In genomic region chr10:40516421-40516820, GRCm38 (mm10) we compare ENCODE assay signal across 15 mouse cellular contexts. TPM values are rescaled to one million over a fixed set of nuclear protein-coding genes. Genes with fewer than 3 reads are reported as not detected.
DNase-seq lines count a peak whose midpoint lies in the region; ATAC-seq and TF ChIP-seq lines count a peak whose summit lies in the region.
"Had no signal": no experiment of that assay in that cellular context is flagged by ENCODE, and none has a peak within 500 bp of the region (broad histone marks: within the 10 kb centered on the region; RNA-seq: fewer than 3 reads in every experiment).

No protein-coding gene starts in this region.

- H3K27ac ChIP-seq in hindbrain, embryonic 10.5 days = peak overlapping the region; percentile 64
- no peak overlapping the region for H3K27ac ChIP-seq in hindbrain, embryonic 14.5 days
- no peak overlapping the region for H3K27ac ChIP-seq in midbrain, postnatal 0 days (ENCODE audit: low read depth, low read length)
- no peak overlapping the region for H3K27ac ChIP-seq in midbrain, embryonic 15.5 days
- H3K27ac ChIP-seq: intestine, embryonic 15.5 days; macrophage had no signal

- no peak for ATAC-seq in hindbrain, embryonic 14.5 days (ENCODE audit: low FRiP score)
- peak; percentile 65; the same call in 1 of the 2 replicates for ATAC-seq in midbrain, postnatal 0 days (ENCODE audit: low FRiP score)
- no peak; the same call in 1 of the 2 replicates for ATAC-seq in midbrain, embryonic 15.5 days (replicated peaks)
- 0 out of 2 replicates have a peak, but pooled peaks have one; percentile 27 for ATAC-seq in common myeloid progenitor, adult 5-6 weeks (replicated peaks; ENCODE audit: low read depth, poor library complexity, severe bottlenecking)
- ATAC-seq: intestine, embryonic 15.5 days had no signal

- TF ChIP-seq CTCF in midbrain, postnatal 0 days (IDR thresholded peaks at IDR 0.05) = no peak

- peaks cover 3% of the 10 kb centered on the region; the same call in 1 of the 2 replicates for H3K9me3 ChIP-seq in hindbrain, embryonic 10.5 days
- H3K9me3 ChIP-seq in hindbrain, embryonic 14.5 days (ENCODE audit: control insufficient read depth, low read length) = no peaks in the 10 kb centered on the region
- no peaks in the 10 kb centered on the region for H3K9me3 ChIP-seq in midbrain, postnatal 0 days (ENCODE audit: low read length)
- H3K9me3 ChIP-seq in midbrain, embryonic 15.5 days = no peaks in the 10 kb centered on the region
- H3K9me3 ChIP-seq: intestine, embryonic 15.5 days had no signal

- DNase-seq in hindbrain, embryonic 10.5 days (ENCODE audit: low spot score) = no peak
- no peak for DNase-seq in hindbrain, embryonic 14.5 days (ENCODE audit: low spot score)
- DNase-seq in midbrain, postnatal 0 days (ENCODE audit: low spot score) = peak; percentile 53
- DNase-seq in layer of hippocampus, adult 9-11 months = peak; percentile 89
- no peak for DNase-seq in urinary bladder, postnatal 25 days (ENCODE audit: low spot score)
- DNase-seq: gastrocnemius, postnatal 14 days; thymus, adult 2 months had no signal

- no peak overlapping the region for H3K4me3 ChIP-seq in hindbrain, embryonic 10.5 days
- no peak overlapping the region for H3K4me3 ChIP-seq in hindbrain, embryonic 14.5 days (replicated peaks; ENCODE audit: low read length)
- no peak overlapping the region for H3K4me3 ChIP-seq in midbrain, postnatal 0 days (ENCODE audit: low read depth, low read length)
- H3K4me3 ChIP-seq in midbrain, embryonic 15.5 days = no peak overlapping the region
- H3K4me3 ChIP-seq: intestine, embryonic 15.5 days had no signal

- no peaks in the 10 kb centered on the region for H3K36me3 ChIP-seq in hindbrain, embryonic 10.5 days
- no peaks in the 10 kb centered on the region for H3K36me3 ChIP-seq in hindbrain, embryonic 14.5 days (replicated peaks; ENCODE audit: control insufficient read depth, insufficient read depth)
- H3K36me3 ChIP-seq in midbrain, postnatal 0 days (ENCODE audit: insufficient read depth, low read length) = no peaks in the 10 kb centered on the region
- no peaks in the 10 kb centered on the region for H3K36me3 ChIP-seq in midbrain, embryonic 15.5 days (replicated peaks)
- H3K36me3 ChIP-seq: intestine, embryonic 15.5 days had no signal

- WGBS in hindbrain, embryonic 10.5 days = 34% methylated on average over 4 of the region's 4 CpGs
- 31% methylated on average over 4 of the region's 4 CpGs for WGBS in hindbrain, embryonic 14.5 days
- WGBS in midbrain, postnatal 0 days = 24% methylated on average over 4 of the region's 4 CpGs
- WGBS in midbrain, embryonic 15.5 days = 26% methylated on average over 4 of the region's 4 CpGs

- no peak overlapping the region for H3K4me2 ChIP-seq in hindbrain, embryonic 14.5 days (replicated peaks)
- H3K4me2 ChIP-seq in midbrain, postnatal 0 days (ENCODE audit: low read depth, low read length, poor library complexity, severe bottlenecking) = no peak overlapping the region
- no peak overlapping the region for H3K4me2 ChIP-seq in midbrain, embryonic 15.5 days
- H3K4me2 ChIP-seq: intestine, embryonic 15.5 days; liver, embryonic 11.5 days had no signal

- peaks cover 47% of the 10 kb centered on the region for H3K4me1 ChIP-seq in hindbrain, embryonic 10.5 days (replicated peaks)
- H3K4me1 ChIP-seq in hindbrain, embryonic 14.5 days (replicated peaks; ENCODE audit: control insufficient read depth, insufficient read depth, low read length) = peaks cover 3% of the 10 kb centered on the region
- peaks cover 2% of the 10 kb centered on the region for H3K4me1 ChIP-seq in midbrain, postnatal 0 days (ENCODE audit: insufficient read depth, low read length)
- peaks cover 15% of the 10 kb centered on the region for H3K4me1 ChIP-seq in midbrain, embryonic 15.5 days
- H3K4me1 ChIP-seq: intestine, embryonic 15.5 days had no signal

- H3K9ac ChIP-seq in hindbrain, embryonic 14.5 days = no peak overlapping the region
- no peak overlapping the region for H3K9ac ChIP-seq in midbrain, postnatal 0 days (replicated peaks; ENCODE audit: low read length, poor library complexity, severe bottlenecking)
- H3K9ac ChIP-seq in midbrain, embryonic 15.5 days = no peak overlapping the region
- H3K9ac ChIP-seq: intestine, embryonic 15.5 days had no signal

- 0 out of 2 replicates have a peak, but pooled peaks cover 3% of the 10 kb centered on the region for H3K27me3 ChIP-seq in hindbrain, embryonic 10.5 days (ENCODE audit: insufficient read depth, poor library complexity, severe bottlenecking)
- no peaks in the 10 kb centered on the region for H3K27me3 ChIP-seq in hindbrain, embryonic 14.5 days (ENCODE audit: control insufficient read depth, insufficient read depth, low read length)
- H3K27me3 ChIP-seq in midbrain, postnatal 0 days (ENCODE audit: insufficient read depth, low read length) = no peaks in the 10 kb centered on the region
- H3K27me3 ChIP-seq in midbrain, embryonic 15.5 days (replicated peaks) = no peaks in the 10 kb centered on the region
- H3K27me3 ChIP-seq: intestine, embryonic 15.5 days had no signal

RNA-seq across cellular contexts. Expression of gene Slc22a16, which starts 53.7 kb away (rescaled TPM):
- polyA plus RNA-seq in hindbrain, embryonic 10.5 days (2016; fragmentation: Nextera tagmentation; extraction: Ambion mirVana) = not detected in 2 replicates
- not detected in 2 replicates for polyA plus RNA-seq in hindbrain, embryonic 14.5 days (2014; fragmentation: Nextera tagmentation; extraction: Ambion mirVana)
- not detected in 2 replicates for total RNA-seq in midbrain, postnatal 0 days (2014; rRNA removed)
- not detected in 2 replicates for polyA plus RNA-seq in midbrain, postnatal 0 days (2015; fragmentation: Nextera tagmentation; extraction: Ambion mirVana)
- polyA plus RNA-seq in midbrain, embryonic 15.5 days (2015; fragmentation: Nextera tagmentation; extraction: Ambion mirVana) = not detected in 2 replicates
- total RNA-seq in common myeloid progenitor, adult 5-6 weeks (2017) = not detected in 2 replicates
- total RNA-seq: gastrocnemius, postnatal 14 days; layer of hippocampus, adult 18-20 months had no signal
- polyA plus RNA-seq: heart, embryonic 16.5 days; intestine, embryonic 15.5 days; liver, embryonic 11.5 days; macrophage; neural tube, embryonic 11.5 days; thymus, adult 2 months had no signal

Comparison
In these comparisons a context has a peak if more than half of its experiments do, and no peak if none do; other contexts are left out.
1. ATAC-seq: peak in midbrain, postnatal 0 days (single experiment) and common myeloid progenitor, adult 5-6 weeks (single experiment); none in hindbrain, embryonic 14.5 days (single experiment) and midbrain, embryonic 15.5 days (single experiment).
2. DNase-seq: peak in midbrain, postnatal 0 days (single experiment) and layer of hippocampus, adult 9-11 months (single experiment); none in hindbrain, embryonic 10.5 days (single experiment), hindbrain, embryonic 14.5 days (single experiment) and urinary bladder, postnatal 25 days (single experiment).